Mouse (Mus musculus) megakaryocyte, embryonic 14.5 days (primary cell): ENCODE measurements around the gene Prss45.

ENCODE experiments used
- FLI1 ChIP-seq: IDR thresholded peaks from 2 replicates; pipeline ENCODE4 v1.6.1; 2012; ENCODE audit warnings: low read length, inconsistent platforms, mixed read lengths
- GATA1 ChIP-seq: IDR thresholded peaks from 3 replicates; pipeline ENCODE4 v1.6.1; 2012; ENCODE audit warnings: mixed read lengths, low read length, inconsistent platforms, borderline replicate concordance

GRCm38 (mm10) chr9:110871030-110871429, 36.6 kb downstream of the Prss45 start:
- TF ChIP-seq GATA1 (no peak), FLI1 (no peak)
